Mouse (Mus musculus) brain, embryonic 14.5 days (tissue): Measurements from ENCODE around the gene Ttc29.

Experiments used
- CTCF ChIP-seq: fragments of 200-500 bp; IDR thresholded peaks from 2 replicates; pipeline ENCODE4 v1.5.1; 2012; ENCODE audit warnings: inconsistent platforms, mild to moderate bottlenecking, moderate library complexity, borderline replicate concordance; ENCODE audit not compliant: insufficient read depth, insufficient read length; ENCODE audit errors: extremely low read depth
- POLR2A ChIP-seq: fragments of 200-500 bp; IDR thresholded peaks from 2 replicates; pipeline ENCODE4 v1.6.1; 2012; ENCODE audit warnings: mild to moderate bottlenecking, inconsistent platforms, borderline replicate concordance; ENCODE audit not compliant: poor library complexity, insufficient read depth, insufficient read length, severe bottlenecking; ENCODE audit errors: extremely low read depth

GRCm38 (mm10) chr8:78309539-78309938, 96.4 kb downstream of the Ttc29 start:
- TF ChIP-seq POLR2A: no peak
- TF ChIP-seq CTCF: no peak
